Mouse (Mus musculus) MEL (cell line): ENCODE measurements around the gene Copg1. TPM values are rescaled to one million over a fixed set of nuclear protein-coding genes. Genes with fewer than 3 reads are reported as not detected.
A peak's percentile ranks its signal among the peaks of the same experiment; 100 is the strongest.

Experiments used
- DNase-seq: peaks from one replicate; pipeline ENCODE4 v3.0.0; 2011; ENCODE audit warnings: low read depth, low spot score
- H3K27ac ChIP-seq: 2 replicates; pipeline ENCODE4 v1.5.1; 2012; ENCODE audit warnings: low read depth, mild to moderate bottlenecking, control low read depth, low read length, moderate library complexity; ENCODE audit not compliant: control insufficient read depth
- H3K27me3 ChIP-seq, 2 experiments: fragments of 150-350 bp in 1 of 2; sonication (generic) in 1 of 2; 2 replicates each; pipeline ENCODE4 v1.6.1; 2012; ENCODE audit warnings: low read length in 2 of 2, mild to moderate bottlenecking in 2 of 2, improper control_type of control experiment in 1 of 2, moderate library complexity in 1 of 2; ENCODE audit not compliant: insufficient read depth in 2 of 2, control insufficient read depth in 1 of 2
- H3K36me3 ChIP-seq, 2 experiments: 2 replicates each; pipeline ENCODE4 v1.6.1; 2012 to 2014; ENCODE audit warnings: low read length in 2 of 2, improper control_type of control experiment in 1 of 2, inconsistent platforms in 1 of 2, mild to moderate bottlenecking in 1 of 2; ENCODE audit not compliant: insufficient read depth in 2 of 2, control insufficient read depth in 1 of 2
- H3K4me1 ChIP-seq, 2 experiments: fragments of 150-350 bp in 1 of 2; sonication (generic) in 1 of 2; 2 replicates each; pipeline ENCODE4 v1.6.1; 2012; ENCODE audit warnings: low read length in 2 of 2, improper control_type of control experiment in 1 of 2, mild to moderate bottlenecking in 1 of 2; ENCODE audit not compliant: insufficient read depth in 2 of 2, control insufficient read depth in 1 of 2
- H3K4me3 ChIP-seq, 2 experiments: fragments of 150-350 bp in 1 of 2; sonication (generic) in 1 of 2; 2 replicates each; pipeline ENCODE4 v1.5.1; 2012; ENCODE audit warnings: low read depth in 2 of 2, low read length in 2 of 2, mild to moderate bottlenecking in 2 of 2, moderate library complexity in 2 of 2, control low read depth in 1 of 2, improper control_type of control experiment in 1 of 2; ENCODE audit not compliant: control insufficient read depth in 1 of 2, insufficient read depth in 1 of 2
- H3K79me2 ChIP-seq: 2 replicates; pipeline ENCODE4 v1.6.1; 2012; ENCODE audit warnings: mild to moderate bottlenecking, low read length, moderate library complexity; ENCODE audit not compliant: control insufficient read depth, poor library complexity, insufficient read depth
- H3K9ac ChIP-seq: 2 replicates; pipeline ENCODE4 v1.6.1; 2012; ENCODE audit warnings: low read depth, mild to moderate bottlenecking, control low read depth, low read length, moderate library complexity; ENCODE audit not compliant: control insufficient read depth, poor library complexity, severe bottlenecking
- H3K9me3 ChIP-seq: fragments of 150-350 bp; sonication (generic); replicated peaks from 2 replicates; pipeline ENCODE4 v1.6.1; 2012; ENCODE audit warnings: mild to moderate bottlenecking, low read length, improper control_type of control experiment, moderate library complexity; ENCODE audit not compliant: insufficient read depth
- BHLHE40 ChIP-seq: IDR thresholded peaks from 2 replicates; pipeline ENCODE4 v1.6.1; 2012; ENCODE audit warnings: low read depth, mild to moderate bottlenecking, inconsistent platforms, low read length, improper control_type of control experiment, borderline replicate concordance
- CHD1 ChIP-seq: IDR thresholded peaks from 2 replicates; pipeline ENCODE4 v1.6.1; 2012; ENCODE audit warnings: low read depth, mild to moderate bottlenecking, inconsistent platforms, low read length, improper control_type of control experiment
- CHD2 ChIP-seq: IDR thresholded peaks from 2 replicates; pipeline ENCODE4 v1.6.1; 2011; ENCODE audit warnings: low read length, improper control_type of control experiment
- E2F4 ChIP-seq: IDR thresholded peaks from 2 replicates; pipeline ENCODE4 v1.6.1; 2011; ENCODE audit warnings: low read depth, low read length, improper control_type of control experiment, borderline replicate concordance
- ELF1 ChIP-seq: IDR thresholded peaks from 2 replicates; pipeline ENCODE4 v1.6.1; 2014; ENCODE audit warnings: low read depth, mild to moderate bottlenecking, inconsistent platforms, low read length, improper control_type of control experiment, moderate library complexity
- GABPA ChIP-seq: IDR thresholded peaks from 2 replicates; pipeline ENCODE4 v1.6.1; 2012; ENCODE audit warnings: low read depth, mild to moderate bottlenecking, inconsistent platforms, low read length, improper control_type of control experiment, moderate library complexity
- MAX ChIP-seq: IDR thresholded peaks from 2 replicates; pipeline ENCODE4 v1.6.1; 2011; ENCODE audit warnings: low read length, improper control_type of control experiment
- MAZ ChIP-seq: IDR thresholded peaks from 2 replicates; pipeline ENCODE4 v1.6.1; 2012; ENCODE audit warnings: low read depth, mild to moderate bottlenecking, inconsistent platforms, low read length, improper control_type of control experiment
- MEF2A ChIP-seq: IDR thresholded peaks from 2 replicates; pipeline ENCODE4 v1.6.1; 2014; ENCODE audit warnings: low read depth, mild to moderate bottlenecking, inconsistent platforms, low read length, improper control_type of control experiment; ENCODE audit not compliant: poor library complexity, insufficient replicate concordance, severe bottlenecking; ENCODE audit errors: extremely low read depth
- MYB ChIP-seq: IDR thresholded peaks from 2 replicates; pipeline ENCODE4 v1.6.1; 2011; ENCODE audit warnings: mild to moderate bottlenecking, low read depth, low read length, improper control_type of control experiment
- POLR2A ChIP-seq, 2 experiments: IDR thresholded peaks; 2 replicates each; pipeline ENCODE4 v1.6.1; 2011 to 2012; ENCODE audit warnings: low read length in 2 of 2, mild to moderate bottlenecking in 2 of 2, control low read depth in 1 of 2, improper control_type of control experiment in 1 of 2, low read depth in 1 of 2, moderate library complexity in 1 of 2; ENCODE audit not compliant: control insufficient read depth in 1 of 2, insufficient read depth in 1 of 2, poor library complexity in 1 of 2
- POLR2AphosphoS5 ChIP-seq: IDR thresholded peaks from 2 replicates; pipeline ENCODE4 v1.6.1; 2012; ENCODE audit warnings: low read depth, borderline replicate concordance, mild to moderate bottlenecking, inconsistent platforms, low read length, moderate library complexity, mixed read lengths
- SMC3 ChIP-seq: IDR thresholded peaks from 2 replicates; pipeline ENCODE4 v1.6.1; 2011; ENCODE audit warnings: low read depth, low read length, improper control_type of control experiment
- TBP ChIP-seq: IDR thresholded peaks from 2 replicates; pipeline ENCODE4 v1.8.0; 2011; ENCODE audit warnings: low read depth, low read length, improper control_type of control experiment
- TCF12 ChIP-seq: IDR thresholded peaks from 2 replicates; pipeline ENCODE4 v1.6.1; 2014; ENCODE audit warnings: low read depth, mild to moderate bottlenecking, inconsistent platforms, low read length, improper control_type of control experiment, moderate library complexity
- UBTF ChIP-seq: IDR thresholded peaks from 2 replicates; pipeline ENCODE4 v1.6.1; 2012; ENCODE audit warnings: low read depth, mild to moderate bottlenecking, inconsistent platforms, low read length, improper control_type of control experiment, moderate library complexity, borderline replicate concordance; ENCODE audit not compliant: insufficient read depth
- ZMIZ1 ChIP-seq: IDR thresholded peaks from 2 replicates; pipeline ENCODE4 v1.6.1; 2012; ENCODE audit warnings: low read depth, mild to moderate bottlenecking, inconsistent platforms, low read length, improper control_type of control experiment, moderate library complexity
- ZNF384 ChIP-seq: IDR thresholded peaks from 2 replicates; pipeline ENCODE4 v1.6.1; 2012; ENCODE audit warnings: low read depth, mild to moderate bottlenecking, inconsistent platforms, low read length, improper control_type of control experiment
- polyA plus RNA-seq, 2 experiments: library from polyadenylated mRNA; stranded (reverse) in 1 of 2; unstranded in 1 of 2; fragments of >175 nt in 1 of 2; fragments of >200 nt in 1 of 2; gene quantifications; 2 replicates each; pipeline versions ENCODE4 v1.2.1 to v1.2.4; 2012; ENCODE audit warnings: low replicate concordance in 2 of 2, low read depth in 1 of 2; ENCODE audit not compliant: insufficient read length in 2 of 2, insufficient read depth in 1 of 2, missing spikeins in 1 of 2
- total RNA-seq: library from RNA; depleted of rRNA; stranded (reverse); fragments of 300-350 nt; gene quantifications from 2 replicates; pipeline ENCODE4 v1.2.3, GENCODE M21; 2012

Gene Copg1
- total and polyA plus RNA-seq, 3 experiments: 83.1 to 681 (median 117) TPM

GRCm38 (mm10) chr6:87870440-87870839, 17.2 kb upstream of the Copg1 start:
- Histone ChIP-seq H3K79me2 (no peaks in the 10 kb centered on the region), H3K27me3 (no peaks in the 10 kb centered on the region; a peak in 1 of 4 replicates), H3K27ac (no peak overlapping the region), H3K9me3 (no peaks in the 10 kb centered on the region), H3K36me3 (peaks cover 0 to 27% of the 10 kb centered on the region in 2 experiments; a peak in 2 of 4 replicates), H3K9ac (no peak overlapping the region), H3K4me3 (no peak overlapping the region), H3K4me1 (peaks cover 12 to 25% of the 10 kb centered on the region in 2 experiments)
- no peak for TF ChIP-seq MYB
- TF ChIP-seq ZNF384: 0 out of 2 replicates have a peak, but pooled peaks have one; percentile 7
- no peak for DNase-seq

- no peak overlapping the region for H3K9ac ChIP-seq
- H3K79me2 ChIP-seq: no peaks in the 10 kb centered on the region
- H3K27me3 ChIP-seq: no peaks in the 10 kb centered on the region; a peak in 1 of 4 replicates
- no peak for DNase-seq
- no peak overlapping the region for H3K4me3 ChIP-seq
- no peaks in the 10 kb centered on the region for H3K9me3 ChIP-seq
- TF ChIP-seq GABPA (no peak), POLR2AphosphoS5 (no peak), CHD2 (no peak), E2F4 (no peak), UBTF (no peak), ELF1 (no peak), ZMIZ1 (no peak)
- peaks cover 12 to 25% of the 10 kb centered on the region in 2 experiments for H3K4me1 ChIP-seq
- H3K36me3 ChIP-seq: peaks cover 0 to 27% of the 10 kb centered on the region in 2 experiments; a peak in 2 of 4 replicates
- no peak overlapping the region for H3K27ac ChIP-seq
Observed at GRCm38 (mm10) chr6:87871240-87871639, 16.4 kb upstream of the Copg1 start.

- Histone ChIP-seq H3K79me2 (no peaks in the 10 kb centered on the region), H3K27me3 (no peaks in the 10 kb centered on the region; a peak in 1 of 4 replicates), H3K36me3 (peaks cover 0 to 15% of the 10 kb centered on the region in 2 experiments; a peak in 2 of 4 replicates), H3K9ac (no peak overlapping the region), H3K27ac (no peak overlapping the region), H3K4me1 (peaks cover 2 to 16% of the 10 kb centered on the region in 2 experiments; a peak in 3 of 4 replicates), H3K9me3 (no peaks in the 10 kb centered on the region), H3K4me3 (no peak overlapping the region)
- no peak for TF ChIP-seq MAX
- no peak for TF ChIP-seq GABPA
- no peak for TF ChIP-seq MAZ
- TF ChIP-seq POLR2A (IDR thresholded peaks at IDR 0.05; ENCODE audit: control insufficient read depth in 1 of 2, insufficient read depth in 1 of 2, low read depth in 1 of 2, low read length in 2 of 2, poor library complexity in 1 of 2): no peak
- TF ChIP-seq CHD1: no peak
- no peak for TF ChIP-seq TBP
- TF ChIP-seq BHLHE40: no peak
- no peak for TF ChIP-seq MEF2A
- TF ChIP-seq SMC3: no peak
- TF ChIP-seq E2F4: no peak
- no peak for TF ChIP-seq TCF12
- DNase-seq: no peak
Observed at GRCm38 (mm10) chr6:87873104-87873503, 14.5 kb upstream of the Copg1 start.
